Mouse (Mus musculus): ENCODE results near the gene Ddx27. TPM values are rescaled to one million over a fixed set of nuclear protein-coding genes. Genes with fewer than 3 reads are reported as not detected.

Ddx27 gene
- polyA plus RNA-seq, 1 experiment from 2014 or later: 31.1 TPM

Other genes with a start within 250 kb of the Ddx27 start
- 5.5 and 6.3 TPM in 2 replicates for gene Trp53rkb, start 222.7 kb upstream of the Ddx27 start, polyA plus RNA-seq (2015; fragmentation: Nextera tagmentation; extraction: Ambion mirVana)
- gene Arfgef2, start 209.6 kb upstream of the Ddx27 start, polyA plus RNA-seq (2015; fragmentation: Nextera tagmentation; extraction: Ambion mirVana): 4.7 and 5.2 TPM in 2 replicates
- 87.6 and 88.7 TPM in 2 replicates for gene Cse1l, start 109.2 kb upstream of the Ddx27 start, polyA plus RNA-seq (2015; fragmentation: Nextera tagmentation; extraction: Ambion mirVana)
- gene Stau1, start 18.9 kb upstream of the Ddx27 start, polyA plus RNA-seq (2015; fragmentation: Nextera tagmentation; extraction: Ambion mirVana): 57.1 and 57.3 TPM in 2 replicates
- 5.1 and 6.3 TPM in 2 replicates for gene Znfx1, start 47.8 kb downstream of the Ddx27 start, polyA plus RNA-seq (2015; fragmentation: Nextera tagmentation; extraction: Ambion mirVana)
- 0.19 and 0.49 TPM in 2 replicates for gene Kcnb1, start 175.0 kb downstream of the Ddx27 start, polyA plus RNA-seq (2015; fragmentation: Nextera tagmentation; extraction: Ambion mirVana)
- 21.6 and 21.8 TPM in 2 replicates for gene Ptgis, start 225.4 kb downstream of the Ddx27 start, polyA plus RNA-seq (2015; fragmentation: Nextera tagmentation; extraction: Ambion mirVana)